Mouse (Mus musculus) layer of hippocampus, adult 9-11 months (tissue): ENCODE data around the gene Ly6g6f.
"Not testable (repeated sequence)": the region's sequence is repeated elsewhere in the genome, so short reads cannot be mapped to it uniquely, and the experiment has no call there.

ENCODE experiments used
- DNase-seq: peaks from one replicate; pipeline ENCODE4 v3.0.0; 2022

Gene Ly6g6f

DNA sequence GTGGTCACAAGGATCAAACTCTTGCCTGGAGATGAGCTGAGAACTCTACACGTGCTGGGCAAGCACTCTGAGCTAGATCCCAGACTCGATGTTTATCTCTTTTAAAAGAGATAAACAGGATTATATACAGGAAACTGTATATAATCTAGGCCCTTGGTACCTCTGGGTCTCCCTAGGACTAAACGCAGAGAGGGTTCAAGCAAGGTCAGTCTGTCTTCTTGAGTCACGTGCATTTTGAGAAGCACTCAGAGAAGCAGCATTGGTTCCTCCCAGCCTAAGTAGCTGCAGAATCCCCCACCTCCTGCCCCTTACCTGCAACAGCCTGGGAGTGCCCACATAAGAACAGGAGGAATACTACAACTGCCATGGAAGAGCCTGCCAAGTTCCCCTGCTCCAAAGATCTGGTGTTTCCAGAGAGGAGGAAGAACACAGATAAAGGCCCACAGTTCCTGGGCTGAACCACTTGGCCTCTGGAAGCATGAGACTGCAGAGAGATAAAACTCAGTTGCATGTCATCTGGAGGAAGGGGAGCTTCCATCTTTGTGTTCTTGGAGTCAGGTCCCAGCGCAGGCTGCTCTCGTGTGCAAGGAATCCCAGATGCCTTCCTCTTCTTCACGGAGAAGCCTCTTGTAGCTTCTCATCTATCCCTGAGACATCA, at the start of gene Ly6g6f:
Gene Ly6g6f, minus strand, starts transcription at position 403 of the 658 bp plus-strand sequence.
- DNase-seq, result no peak

DNA sequence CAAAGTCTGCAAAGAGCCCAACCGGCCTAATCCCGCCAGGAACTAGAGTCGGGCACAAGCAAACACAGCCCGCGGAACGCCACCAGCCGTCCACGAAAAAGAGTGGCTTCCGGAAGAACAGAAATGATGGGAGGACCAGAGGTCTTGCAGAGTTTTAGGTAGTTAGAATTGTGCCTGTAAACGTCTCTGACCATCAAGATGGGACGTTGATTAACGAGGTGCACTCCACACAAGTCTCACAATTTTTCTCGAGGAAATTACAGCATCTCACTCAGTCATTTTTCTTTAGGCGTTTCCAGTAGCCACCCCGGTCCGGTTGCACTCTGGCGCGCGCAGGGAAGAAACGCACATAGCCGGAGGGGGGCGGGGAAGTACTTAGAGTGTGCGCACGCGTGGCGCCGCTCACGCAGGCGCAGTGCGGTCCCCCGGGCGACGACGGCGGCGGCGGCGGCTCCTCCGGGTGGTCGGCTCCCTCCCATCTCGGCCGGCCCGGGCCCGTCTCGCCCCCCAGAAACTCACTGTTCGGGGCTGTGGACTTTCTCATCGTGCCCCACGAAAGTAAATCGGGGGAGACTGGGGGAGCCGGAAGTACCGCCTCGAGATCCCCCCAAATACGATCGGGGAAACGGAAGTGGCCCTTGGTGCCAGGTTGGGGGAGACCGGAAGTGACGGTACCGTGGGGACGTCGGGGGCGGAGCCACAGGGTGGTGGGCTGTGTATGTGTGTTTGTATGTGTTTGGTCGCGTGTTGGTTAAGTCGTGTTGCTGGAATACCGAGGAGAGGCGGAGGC, 49.6 kb upstream of the Ly6g6f start, which contains the start of gene Bag6:
Gene Bag6, plus strand, starts transcription at position 378 of the 790 bp plus-strand sequence.
- DNase-seq, result peak; percentile 94

DNA sequence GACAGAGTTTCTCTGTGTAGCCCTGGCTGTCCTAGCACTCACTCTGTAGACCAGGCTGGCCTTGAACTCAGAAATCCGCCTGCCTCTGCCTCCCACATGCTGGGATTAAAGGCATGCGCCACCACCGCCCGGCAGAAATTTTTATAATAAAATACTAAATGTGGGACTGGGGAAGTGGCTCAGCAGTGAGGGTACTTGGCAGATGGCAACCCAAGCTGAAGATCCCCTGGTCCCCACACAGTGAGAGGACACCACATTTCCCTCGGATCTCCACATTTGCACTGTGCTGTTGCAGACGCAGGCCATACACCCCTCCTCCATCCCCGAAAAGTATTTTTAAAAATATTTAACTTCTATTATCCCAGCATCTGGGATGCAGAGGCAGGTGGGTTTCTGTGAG, 48.1 kb upstream of the Ly6g6f start:
- DNase-seq, result no peak

DNA sequence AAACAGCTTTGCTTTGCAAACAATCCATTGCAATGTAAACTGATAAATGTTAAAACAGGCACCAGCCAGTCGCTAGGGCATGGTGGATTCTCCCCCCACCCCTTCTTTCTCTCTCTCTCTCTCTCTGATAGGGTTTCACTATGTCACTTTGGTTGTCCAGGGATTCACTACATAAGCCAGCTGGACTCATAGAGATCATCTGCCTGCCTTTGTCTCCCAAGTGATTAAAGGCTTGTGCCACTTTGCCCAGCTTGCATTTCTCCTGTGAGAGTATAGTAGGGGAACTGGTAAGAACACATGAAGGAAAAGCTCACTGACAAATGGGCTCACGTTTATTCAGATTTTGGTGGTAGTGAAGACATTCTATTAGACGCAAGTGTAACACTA, 46.8 kb upstream of the Ly6g6f start:
- DNase-seq, result no peak

DNA sequence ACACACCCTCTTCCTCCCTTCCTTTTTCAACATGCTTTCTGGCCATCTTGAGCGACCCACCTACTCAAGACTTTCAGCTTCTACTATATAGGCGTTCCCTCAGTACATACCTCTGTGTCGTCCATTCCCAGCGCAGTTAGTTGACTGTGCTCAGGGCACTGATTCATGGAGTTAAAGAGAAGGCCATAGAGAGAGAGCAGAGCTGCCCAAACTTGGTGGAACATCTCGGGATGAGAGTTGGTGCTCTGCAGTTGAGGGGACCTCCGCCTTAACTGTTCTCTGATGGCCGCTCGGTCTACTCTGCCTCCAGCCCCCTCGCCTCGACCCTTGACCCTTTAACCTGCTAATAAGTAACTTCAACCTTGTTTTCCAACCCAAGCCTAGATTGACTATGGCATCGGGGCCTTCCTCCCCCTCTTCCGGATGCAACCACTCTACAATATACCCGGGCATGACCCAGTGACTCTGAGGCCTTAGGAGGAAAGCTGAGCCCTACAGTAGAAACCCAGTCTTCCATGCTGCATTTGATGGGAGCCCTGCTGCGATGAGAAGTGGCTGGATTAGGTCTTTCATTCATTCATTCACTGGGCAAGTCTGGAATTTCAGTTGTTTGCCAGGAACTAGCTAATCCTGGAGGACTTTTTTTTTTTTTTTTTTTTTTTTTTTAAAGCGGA, 46.2 kb upstream of the Ly6g6f start, which contains the start of gene Apom:
Gene Apom, minus strand, starts transcription at position 551 of the 674 bp plus-strand sequence.
- DNase-seq, result no peak

DNA sequence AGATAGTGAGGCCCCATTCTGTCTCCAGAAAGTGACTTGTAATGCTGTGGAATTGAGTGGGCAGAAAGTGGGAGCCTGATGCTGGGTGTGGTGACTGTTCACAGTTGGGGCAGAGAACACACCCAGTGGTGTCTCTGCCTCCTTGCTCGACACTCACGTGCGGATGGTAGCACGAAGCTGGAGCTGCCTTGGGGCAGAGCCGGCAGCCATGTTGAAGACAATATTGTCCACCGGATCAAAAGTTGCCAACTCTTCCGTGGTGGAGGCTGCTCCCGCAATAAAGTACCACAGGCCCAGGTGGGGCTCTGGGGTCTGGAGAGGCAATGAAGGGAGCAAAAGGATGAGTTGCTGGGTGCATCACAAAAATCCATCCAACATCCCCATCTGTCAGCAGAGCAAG, 45.6 kb upstream of the Ly6g6f start:
- no peak for DNase-seq

DNA sequence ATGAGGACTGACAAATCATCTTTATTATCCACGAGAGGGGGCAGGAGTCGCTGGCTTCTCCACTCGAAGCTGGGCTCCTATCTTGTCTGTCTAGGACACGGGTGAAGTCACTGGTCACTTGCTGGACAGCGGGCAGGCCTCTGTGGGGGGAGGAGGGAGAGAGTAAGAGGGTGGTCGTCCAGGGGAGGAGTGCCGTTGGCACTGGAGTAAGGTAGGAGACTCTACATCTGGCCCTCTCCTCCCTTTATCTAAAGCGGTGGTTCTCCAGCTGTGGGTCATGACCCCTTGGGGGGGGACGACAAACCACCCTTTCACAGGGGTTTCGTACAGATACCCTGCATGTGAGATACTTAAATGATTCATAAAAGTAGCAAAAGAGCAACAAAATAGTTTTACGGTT, 43.6 kb upstream of the Ly6g6f start:
- no peak for DNase-seq

DNA sequence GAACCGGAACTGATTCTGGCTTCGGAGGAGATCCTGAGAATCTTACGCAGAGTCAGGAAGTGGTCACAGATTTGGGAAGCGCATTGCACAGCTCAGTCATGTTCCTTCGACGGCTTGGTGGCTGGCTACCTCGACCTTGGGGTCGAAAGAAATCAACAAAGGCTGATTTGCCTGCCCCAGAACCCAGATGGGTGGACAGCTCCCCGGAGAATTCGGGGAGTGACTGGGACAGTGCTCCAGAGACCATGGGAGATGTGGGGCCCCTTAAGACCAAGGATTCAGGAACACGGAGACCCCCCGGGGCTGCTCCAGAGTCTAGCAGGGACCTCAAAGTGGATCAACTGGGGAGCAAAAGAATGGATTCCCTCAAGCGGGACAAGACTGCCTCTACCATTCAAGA, 41.6 kb upstream of the Ly6g6f start:
- no peak for DNase-seq

DNA sequence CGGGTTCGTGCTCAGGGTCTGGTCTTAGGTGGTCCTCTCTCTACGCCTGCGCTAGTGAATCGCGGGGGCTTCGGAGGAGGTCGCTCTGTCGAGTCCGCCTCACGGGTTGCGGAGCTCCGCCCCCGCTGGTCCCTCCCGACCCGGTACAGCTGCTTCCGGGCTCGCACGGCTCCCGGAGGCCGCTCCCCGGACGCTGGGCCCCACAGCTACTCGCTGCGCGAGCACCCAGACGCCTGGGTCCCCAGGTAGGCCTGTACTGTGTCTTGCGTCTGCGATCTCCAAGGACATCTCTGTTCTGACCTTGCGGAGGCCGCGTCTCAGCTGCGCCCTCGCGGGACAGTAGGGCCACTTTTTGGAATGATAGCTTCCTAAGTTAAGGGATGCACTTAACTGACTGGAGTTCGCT, 40.8 kb upstream of the Ly6g6f start, which contains the start of gene D17H6S53E:
Gene D17H6S53E, plus strand, starts transcription at position 168 of the 406 bp plus-strand sequence.
- DNase-seq, result peak; percentile 63

DNA sequence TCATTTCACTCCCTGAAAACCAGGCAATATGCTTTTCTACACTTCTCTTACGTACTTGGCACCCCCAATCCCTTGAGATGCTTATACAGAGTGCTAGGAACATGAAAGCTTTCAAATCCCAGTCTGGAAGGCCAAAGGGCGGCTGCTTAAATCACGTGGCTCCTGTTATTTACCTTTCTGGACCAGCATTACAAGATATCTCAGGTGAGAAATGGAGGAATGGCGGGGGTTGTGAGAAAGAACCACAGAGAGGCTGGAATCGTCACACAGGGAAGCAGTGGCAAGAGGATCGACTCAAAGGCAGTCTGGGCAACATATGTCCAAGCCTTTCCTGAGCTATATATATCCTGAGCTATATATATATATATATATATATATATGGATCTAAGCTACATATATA, 40.2 kb upstream of the Ly6g6f start:
- DNase-seq, result no peak

DNA sequence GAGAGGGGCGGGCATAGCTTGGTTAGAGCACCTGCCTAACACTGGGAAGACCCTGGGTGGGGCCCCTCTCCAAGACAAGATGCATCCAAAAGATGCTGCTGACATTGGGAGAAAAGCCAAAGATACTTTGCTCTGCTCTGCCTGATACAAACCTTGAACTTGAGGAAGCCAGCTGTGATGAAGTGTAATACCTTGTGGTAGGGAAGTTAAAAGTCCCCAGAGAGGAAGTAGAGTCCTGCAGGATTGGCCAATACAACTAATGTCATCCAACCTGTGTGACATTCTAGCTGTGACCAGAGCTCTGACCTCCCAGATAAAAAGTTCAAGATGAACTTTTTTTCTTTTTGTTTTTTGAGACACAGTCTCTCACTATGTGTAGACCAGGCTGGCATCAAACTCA, 39.7 kb upstream of the Ly6g6f start:
- DNase-seq, result no peak

DNA sequence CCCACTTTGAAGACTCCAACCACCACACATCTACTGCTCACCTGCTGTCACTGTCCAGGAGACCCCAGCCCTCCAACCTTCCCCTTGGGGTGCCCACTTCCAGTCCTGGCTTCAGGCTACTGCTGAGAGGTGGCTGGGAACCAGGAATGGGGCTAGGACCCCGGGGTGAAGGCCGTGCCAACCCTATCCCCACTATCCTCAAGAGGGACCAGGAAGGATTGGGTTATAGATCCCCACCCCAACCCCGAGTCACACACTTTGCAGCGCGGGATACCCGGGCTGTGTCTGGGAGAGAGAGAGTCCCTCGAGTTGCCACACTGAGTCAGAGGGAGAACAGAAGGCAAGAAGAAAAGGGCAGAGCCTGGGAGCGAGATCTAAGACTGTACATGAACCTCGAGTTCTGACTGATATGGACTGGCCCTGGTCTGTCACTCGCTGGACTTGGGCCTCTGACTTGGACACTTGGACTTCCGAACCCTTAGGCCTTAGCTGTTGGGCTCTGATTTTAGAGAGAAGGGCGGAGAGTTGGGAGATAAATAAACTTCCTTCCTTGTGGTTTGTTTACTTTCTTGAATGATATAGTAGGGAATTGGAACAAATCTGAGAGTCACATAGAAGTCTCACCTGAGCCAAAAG, 39.0 kb upstream of the Ly6g6f start:
- DNase-seq, result not testable (repeated sequence)

DNA sequence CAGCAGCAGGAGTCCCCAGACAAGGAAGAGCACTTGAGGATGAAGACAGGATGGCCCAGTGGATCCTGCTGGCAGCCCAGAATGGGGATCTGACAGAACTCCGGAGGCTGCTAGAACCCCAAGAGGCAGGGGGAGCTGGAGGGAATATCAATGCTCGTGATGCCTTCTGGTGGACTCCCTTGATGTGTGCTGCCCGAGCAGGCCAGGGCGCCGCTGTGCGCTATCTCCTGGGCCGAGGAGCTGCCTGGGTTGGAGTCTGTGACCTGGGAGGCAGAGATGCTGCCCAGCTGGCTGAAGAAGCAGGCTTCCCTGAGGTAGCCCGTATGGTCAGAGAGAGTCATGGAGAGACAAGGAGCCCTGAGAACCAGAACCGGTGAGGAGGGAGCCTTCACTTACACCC, 37.9 kb upstream of the Ly6g6f start:
- not testable (repeated sequence) for DNase-seq

DNA sequence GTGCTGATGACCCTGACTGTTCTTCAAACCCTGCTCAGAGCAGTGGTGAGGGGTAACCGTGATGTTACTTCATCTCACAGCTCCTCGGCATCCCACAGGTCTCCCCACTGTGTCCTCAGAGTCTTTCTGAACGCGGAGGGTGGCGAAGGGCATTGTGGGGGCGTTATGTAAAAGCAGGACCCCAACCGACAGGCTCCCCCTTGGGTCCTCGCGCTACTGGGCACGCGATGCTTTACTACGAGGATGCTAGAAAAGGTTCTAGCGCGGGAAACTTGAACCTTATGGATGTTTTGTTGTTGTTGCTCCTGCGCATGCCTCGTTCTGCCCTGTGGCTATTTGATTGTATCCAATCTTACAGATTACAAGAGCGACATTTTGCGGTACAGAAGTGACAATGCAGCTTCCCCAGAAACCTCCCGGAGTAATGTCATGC, 36.5 kb upstream of the Ly6g6f start, which contains the start of gene Csnk2b:
Gene Csnk2b, minus strand, starts transcription at position 183 of the 433 bp plus-strand sequence.
- DNase-seq, result peak; percentile 82

DNA sequence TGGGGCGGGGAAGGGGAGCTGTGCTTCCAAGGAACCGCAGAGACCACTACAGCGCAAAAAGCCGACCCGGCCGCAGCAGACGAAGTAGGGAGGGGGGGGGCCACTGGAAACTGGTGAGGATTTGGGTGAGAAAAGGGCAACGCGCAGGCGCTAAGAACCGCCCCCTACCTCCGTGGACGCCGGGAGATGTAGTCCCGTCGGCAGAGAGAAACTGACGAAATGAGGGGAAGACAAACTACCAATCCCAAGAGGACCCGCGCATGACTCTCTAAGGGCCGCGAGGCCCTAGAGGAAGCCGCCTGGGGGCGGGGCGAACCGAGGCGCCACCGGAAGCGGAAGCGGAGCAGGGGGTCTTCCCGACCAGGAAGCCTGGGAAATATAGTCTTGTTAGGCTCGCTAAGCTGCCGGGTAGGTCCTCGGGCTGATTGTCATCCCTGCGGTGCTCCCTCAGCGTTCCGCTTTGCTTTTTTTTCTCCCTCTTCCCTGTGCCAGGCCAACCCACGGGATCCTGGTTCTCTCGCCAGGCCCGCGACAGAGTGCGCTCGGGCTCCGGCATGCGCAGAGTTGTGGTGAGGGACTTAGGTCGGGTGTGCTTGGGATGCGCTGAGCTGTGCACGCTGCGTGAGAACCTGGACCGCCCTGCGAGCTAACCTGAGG, 35.9 kb upstream of the Ly6g6f start, which contains the start of gene Gpank1:
Gene Gpank1, plus strand, starts transcription at position 313 of the 657 bp plus-strand sequence.
- peak; percentile 99 for DNase-seq

DNA sequence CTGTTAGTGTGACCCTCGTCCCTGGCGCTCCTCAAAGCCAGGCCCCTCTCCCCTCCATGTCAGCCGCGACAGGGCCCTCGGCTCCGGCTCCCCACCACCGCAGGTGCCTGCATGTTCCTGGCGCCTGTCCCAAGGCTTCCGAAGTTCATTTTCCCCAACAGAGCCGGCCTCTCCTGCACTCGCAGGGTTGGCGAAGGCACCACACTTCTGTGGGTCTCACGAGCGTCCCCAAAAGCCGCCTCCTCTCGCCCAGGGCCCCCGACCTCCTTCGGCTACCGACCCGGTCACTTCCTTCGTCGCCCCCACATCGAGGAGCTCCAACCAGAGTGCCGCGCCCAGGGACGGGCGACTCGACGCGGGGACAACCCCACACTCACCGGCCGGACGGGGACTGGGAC, 35.3 kb upstream of the Ly6g6f start:
- no peak for DNase-seq

DNA sequence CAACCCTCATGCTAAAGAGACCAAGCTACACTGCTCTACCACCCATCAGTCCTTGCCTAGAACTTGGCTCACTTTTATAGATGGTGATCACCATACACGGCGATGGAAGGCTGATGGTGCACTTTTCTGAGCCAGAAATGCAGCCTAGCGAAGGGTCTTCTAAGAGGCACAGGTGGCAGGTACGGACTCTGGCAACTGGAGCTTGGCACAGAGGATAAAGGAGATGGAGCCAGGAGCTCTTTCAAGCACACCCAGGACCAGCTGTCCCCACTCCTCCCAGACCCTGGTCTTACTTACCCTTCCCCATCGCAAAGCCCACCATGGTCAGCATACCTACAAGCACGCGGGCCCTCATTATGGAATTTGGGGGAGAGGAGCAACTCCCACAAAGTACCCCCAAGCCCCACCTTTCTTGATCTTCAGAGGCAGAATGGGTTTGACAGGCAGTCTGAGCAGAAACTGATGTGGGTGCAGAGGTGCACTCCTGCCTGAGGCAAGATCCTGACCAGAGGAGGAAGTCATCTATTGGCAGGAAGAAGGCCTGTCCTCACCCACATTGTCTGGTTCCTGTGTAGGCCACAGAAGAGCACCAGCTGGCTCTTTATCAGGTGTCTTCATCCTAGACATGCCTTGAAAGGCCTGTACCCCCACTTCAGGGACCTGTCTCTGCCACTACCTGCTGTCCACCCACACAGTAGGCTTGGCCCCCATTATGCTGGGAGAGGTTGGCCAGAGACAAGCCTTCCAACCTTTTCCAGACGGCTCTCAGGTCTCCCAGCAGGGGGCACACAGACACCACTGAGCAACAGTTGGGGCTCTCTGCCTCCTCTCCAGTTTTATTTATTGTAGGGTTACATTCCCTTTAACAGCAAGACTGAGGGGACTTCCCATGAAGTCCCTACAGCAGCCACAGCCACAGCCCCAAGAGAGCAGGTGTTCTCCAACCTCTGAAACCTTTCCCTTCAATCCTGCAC, 29.9 kb upstream of the Ly6g6f start, which contains the start of gene Ly6g5b:
Gene Ly6g5b, minus strand, starts transcription at position 383 of the 974 bp plus-strand sequence.
- no peak for DNase-seq

DNA sequence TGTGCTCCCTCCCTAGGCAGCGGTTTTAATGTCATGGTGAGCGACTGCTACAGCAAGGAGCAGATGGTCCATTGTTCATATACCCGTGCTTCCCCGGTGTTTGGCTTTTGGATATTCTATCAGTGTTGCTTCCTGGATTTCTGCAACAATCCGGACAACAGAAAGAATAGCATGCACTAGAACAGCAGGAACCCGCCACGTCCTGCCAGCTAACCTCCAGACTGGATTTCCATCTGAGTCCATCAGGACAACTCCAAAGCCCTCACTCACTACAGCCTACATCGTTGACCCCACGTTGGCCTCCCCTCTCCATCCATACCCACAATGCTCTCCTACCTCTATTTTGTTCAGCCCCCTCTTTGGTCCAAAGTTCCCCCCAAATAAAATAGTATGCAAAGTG, 26.4 kb upstream of the Ly6g6f start:
- no peak for DNase-seq

DNA sequence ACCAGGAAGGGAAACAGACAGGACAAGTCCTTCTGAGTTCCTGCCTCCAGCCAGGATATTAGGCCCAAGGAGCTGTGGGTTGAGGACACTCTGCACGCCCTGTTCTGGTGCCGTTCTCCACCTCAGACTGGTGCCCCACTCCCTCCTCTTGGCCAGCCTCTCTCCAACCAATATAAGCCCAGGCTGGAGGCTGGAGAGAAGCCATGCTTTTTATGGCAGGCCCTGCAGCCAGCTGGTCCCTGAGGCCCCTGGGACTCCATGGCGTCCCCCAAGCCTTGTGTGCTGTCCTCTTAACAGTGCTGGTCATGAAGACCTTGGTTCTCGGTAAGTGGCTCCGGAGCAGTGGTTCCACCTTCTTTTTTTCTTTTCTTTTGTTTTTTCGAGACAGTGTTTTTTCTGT, 22.7 kb upstream of the Ly6g6f start, which contains the start of gene Ly6g5c:
Gene Ly6g5c, plus strand, starts transcription at position 183 of the 400 bp plus-strand sequence.
- no peak for DNase-seq

DNA sequence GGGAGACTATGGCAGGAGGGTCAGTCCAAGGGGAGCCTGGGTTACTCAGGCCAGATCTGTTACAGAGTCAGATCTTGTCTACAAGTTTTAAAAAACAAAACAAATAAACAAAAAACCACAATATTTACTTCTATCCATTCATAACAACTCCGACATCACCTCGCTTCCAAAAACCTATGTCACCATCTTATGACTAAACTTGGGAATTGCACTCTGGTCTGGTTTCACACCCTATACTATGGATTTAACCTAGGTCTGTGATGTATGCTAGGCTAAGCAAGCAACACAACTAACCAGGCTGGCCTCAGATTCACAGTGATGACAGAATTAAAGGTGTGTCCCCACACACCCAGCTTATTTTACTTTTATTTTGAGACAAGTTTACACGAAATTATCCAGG, 21.1 kb upstream of the Ly6g6f start:
- no peak for DNase-seq
